Mouse (Mus musculus): ENCODE measurements around the gene Prf1.

DNA sequence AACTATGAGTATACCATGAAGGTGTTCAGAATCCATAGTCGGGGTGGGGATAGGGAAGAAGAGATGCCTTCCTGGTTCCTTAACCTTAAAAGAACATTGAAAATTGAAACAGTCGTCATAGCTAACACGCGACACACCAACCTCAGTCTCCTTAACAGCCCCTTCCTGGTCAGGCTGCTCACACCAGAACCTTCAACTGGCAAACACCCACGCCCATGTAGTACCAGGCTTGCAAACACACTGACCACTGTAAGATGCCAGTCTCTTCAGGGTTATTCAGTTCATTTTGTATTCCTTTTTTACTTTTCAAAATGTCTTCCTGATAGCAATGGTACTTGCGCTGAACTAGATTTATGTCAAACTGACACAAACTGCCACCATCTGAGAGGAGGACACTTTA is 20.6 kb upstream of the Prf1 start:
- TF ChIP-seq E2F4 (IDR thresholded peaks at IDR 0.05; ENCODE audit: insufficient read depth) (no peak), USF1 (IDR thresholded peaks at IDR 0.05; ENCODE audit: low read depth) (no peak), SRF (IDR thresholded peaks at IDR 0.05; ENCODE audit: control insufficient read depth, insufficient read length, low read depth) (no peak), POLR2A (IDR thresholded peaks at IDR 0.05; ENCODE audit: insufficient read length, low read depth) (no peak), MYOG (IDR thresholded peaks at IDR 0.05; ENCODE audit: control insufficient read depth in 1 of 3, insufficient read depth in 1 of 3, insufficient read length in 2 of 3, low read depth in 2 of 3) (no peak), MYOD1 (IDR thresholded peaks at IDR 0.05; ENCODE audit: control insufficient read depth in 1 of 3, insufficient read length in 2 of 3, low read depth in 2 of 3) (no peak), POLR2AphosphoS2 (IDR thresholded peaks at IDR 0.05; ENCODE audit: insufficient read length, low read depth) (no peak), MAX (IDR thresholded peaks at IDR 0.05; ENCODE audit: low read depth) (no peak), TCF12 (IDR thresholded peaks at IDR 0.05; ENCODE audit: insufficient read depth, poor library complexity, severe bottlenecking) (no peak), REST (IDR thresholded peaks at IDR 0.05; ENCODE audit: insufficient read depth, insufficient read length) (no peak)

Data from myocyte (in vitro differentiated cells).